Mouse (Mus musculus) T-cell, adult 2 months (primary cell): Measurements from ENCODE around the gene Spock1.

ENCODE experiments used
- DNase-seq: peaks from one replicate; pipeline ENCODE4 v3.0.0; 2022; ENCODE audit warnings: low spot score

Gene Spock1

DNA sequence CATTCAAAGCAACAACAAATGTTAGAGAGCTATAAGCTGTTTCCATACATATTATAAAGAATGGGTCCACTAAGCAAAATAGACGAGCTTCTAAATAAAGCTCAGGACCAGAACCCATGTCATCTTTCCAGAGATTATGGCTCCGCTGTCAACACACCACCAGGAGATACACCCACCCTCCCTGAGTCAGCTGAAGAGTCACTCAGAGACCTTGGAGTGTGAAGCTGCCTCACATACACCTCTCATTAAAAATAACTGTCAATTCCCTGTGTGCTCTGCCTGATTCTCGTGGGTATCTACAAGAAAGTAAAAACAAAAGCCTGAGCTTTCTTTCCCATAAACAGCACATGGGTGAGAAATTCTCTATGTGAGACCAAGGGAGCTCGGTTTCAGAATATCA lies 43.1 kb downstream of the Spock1 start:
- no peak for DNase-seq

- no peak for DNase-seq
Measured at GRCm38 (mm10) chr13:57858491-57858890, 49.6 kb downstream of the Spock1 start.

DNA sequence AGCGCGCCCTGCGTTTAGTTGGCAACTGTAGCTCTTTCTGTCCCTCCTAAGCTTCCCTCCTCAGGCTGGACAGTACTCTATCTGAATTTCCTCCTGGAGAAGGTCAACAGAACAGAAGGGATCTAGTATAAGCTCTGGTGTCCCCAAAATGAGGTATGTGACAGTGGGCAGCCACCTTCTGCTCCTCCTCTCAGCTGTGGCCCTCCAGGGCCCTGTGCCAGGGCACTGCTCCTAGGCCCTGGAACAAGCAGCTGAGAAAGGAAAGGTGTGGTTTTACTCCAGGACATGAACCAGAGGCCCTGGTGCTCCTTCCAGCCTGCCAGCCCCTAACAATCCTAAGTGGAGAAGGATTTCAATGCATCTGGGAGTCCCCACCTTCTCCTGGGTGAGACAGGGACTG lies 51.1 kb downstream of the Spock1 start:
- no peak for DNase-seq

DNA sequence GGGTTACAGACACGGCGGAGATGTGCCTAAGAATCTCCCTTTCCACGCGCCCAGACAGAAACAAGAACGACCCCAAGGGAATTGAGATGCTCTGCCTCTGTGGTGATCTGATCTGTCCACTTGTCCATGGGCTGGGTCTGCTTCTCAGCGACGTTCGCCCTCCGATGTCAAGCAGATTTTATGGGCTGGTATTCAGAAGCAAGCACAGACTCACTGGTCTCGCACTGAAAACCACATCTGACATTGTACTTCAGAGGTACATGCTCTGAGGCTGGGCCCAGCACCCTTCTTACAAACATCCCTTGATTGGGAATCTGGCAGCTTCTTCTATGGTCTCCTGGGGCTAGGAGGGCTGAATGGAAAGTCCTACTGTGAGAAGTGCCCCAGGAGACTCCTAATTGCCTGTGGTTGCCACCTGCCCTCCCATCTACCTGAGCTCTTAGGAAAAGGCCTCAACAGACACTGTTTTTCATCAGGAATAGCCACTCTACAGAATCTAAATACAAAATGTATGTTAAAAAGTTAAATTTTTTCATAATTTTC lies 51.8 kb downstream of the Spock1 start:
- no peak for DNase-seq

GRCm38 (mm10) chr13:57855766-57856165 lies 52.4 kb downstream of the Spock1 start:
- no peak for DNase-seq

DNA sequence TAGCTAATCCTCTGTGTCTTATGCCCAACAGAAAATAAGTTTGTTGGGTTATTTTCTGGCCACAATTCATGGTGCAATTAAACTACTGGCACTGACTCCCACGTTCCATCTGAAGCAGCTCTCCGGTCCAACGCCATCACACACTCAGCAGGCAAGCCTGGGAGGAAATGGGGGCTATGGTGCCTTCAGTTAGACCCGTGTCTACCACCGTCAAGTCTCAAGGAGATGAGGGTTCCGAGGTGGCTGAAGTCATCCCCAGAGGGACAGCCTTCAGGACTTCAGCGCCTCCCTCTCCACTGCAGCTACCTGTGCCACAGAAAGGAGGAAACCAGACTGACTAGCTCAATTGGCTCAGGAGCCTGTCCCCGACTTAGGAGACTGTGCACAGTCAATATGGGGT lies 53.7 kb downstream of the Spock1 start:
- DNase-seq, result no peak

- DNase-seq, result no peak
Measured at GRCm38 (mm10) chr13:57853621-57854020, 54.5 kb downstream of the Spock1 start.

DNA sequence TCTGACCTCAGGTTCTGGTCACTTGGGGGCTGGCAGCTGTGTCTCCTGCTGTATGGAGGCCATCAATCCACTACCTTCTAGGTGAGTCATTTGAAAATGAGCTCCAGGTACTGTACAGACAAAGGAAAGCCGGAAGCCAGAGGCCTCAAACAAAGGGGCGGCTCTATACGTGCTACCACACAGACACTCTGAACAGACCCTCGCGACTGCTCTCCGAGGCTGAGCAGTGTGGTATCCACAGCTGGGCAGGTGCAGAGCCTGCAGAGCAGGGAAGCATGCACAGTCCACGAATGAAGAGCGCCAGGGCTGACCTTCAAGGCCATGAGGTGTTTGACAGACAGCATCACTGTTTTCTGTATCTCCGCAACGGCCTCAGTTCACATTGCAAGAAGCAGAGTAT lies 55.0 kb downstream of the Spock1 start:
- DNase-seq, result no peak

GRCm38 (mm10) chr13:57848931-57849330 lies 59.2 kb downstream of the Spock1 start:
- no peak for DNase-seq

GRCm38 (mm10) chr13:57847101-57847500 lies 61.0 kb downstream of the Spock1 start:
- DNase-seq, result no peak

- no peak for DNase-seq
Measured at GRCm38 (mm10) chr13:57846468-57846867, 61.7 kb downstream of the Spock1 start.

DNA sequence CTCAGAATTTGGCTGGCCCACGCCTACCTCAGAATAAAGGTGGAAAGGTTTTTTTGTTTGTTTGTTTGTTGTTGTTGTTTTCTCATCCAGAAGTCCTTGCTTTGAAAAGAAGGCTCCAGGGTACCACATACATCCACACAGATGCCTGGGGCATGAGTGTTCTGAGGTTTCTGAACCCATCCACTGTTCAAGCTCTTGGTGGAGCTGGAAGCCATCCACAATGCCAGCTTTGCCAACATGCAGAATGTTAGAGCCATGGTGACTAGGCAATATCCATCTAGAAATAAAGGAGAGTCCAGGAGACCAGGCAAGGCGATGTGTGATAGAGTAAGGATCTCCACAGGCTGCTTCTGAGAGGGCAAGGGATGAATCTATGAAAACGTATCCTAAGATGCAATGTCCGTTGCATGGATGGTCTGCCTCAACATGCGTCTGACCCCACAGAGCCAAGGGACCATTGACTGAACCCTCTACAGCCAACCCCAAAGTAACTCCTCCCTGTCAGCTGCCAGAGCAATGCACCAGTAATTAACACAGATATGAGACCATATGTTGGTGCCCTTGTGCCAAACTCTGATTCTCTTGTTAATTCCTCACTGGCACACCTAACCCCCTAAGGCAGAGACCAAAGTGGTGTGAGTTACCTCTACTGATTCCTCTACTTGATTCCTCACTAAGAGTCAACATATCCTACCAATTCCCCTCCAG lies 66.8 kb downstream of the Spock1 start:
- DNase-seq, result no peak

- no peak for DNase-seq
Measured at GRCm38 (mm10) chr13:57837691-57838437, 70.3 kb downstream of the Spock1 start.

DNA sequence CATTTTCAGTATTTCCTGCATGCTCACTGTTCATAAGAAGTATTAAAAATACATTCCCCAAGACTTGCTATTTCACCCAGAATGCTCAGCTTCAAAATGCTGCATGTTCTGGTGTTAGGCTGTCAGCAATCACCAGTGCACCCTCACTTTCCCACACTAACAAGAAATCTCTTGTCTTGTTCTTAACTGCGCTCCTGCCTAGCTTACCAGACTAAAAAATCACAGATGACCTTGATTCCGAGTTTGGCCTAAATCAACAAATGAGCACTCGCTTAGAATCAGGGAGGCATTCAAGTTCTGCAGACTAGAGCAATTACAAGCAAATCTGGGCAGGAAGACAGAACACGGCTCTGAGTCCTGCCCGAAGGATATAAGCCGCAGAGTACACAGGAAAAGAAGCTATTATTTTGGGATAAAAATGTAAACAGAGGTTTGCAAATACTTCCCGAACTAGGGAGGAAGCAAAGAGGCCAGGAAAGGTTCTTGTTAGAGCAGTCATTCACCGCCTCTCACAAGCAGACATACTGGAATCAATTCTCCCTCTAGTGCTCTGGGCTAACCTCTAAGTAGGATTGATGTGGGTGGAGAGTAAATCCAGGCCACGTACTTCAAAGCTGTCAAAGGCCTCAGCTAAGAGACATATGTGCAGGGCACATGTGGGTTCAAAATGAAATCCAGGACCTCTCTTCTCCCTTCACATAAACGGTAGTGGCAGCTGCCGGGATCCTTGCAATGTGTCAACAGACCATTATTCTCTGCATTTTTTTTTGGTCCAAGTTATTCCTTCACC lies 76.6 kb downstream of the Spock1 start:
- DNase-seq, result no peak

- no peak for DNase-seq
Measured at GRCm38 (mm10) chr13:57830896-57831295, 77.2 kb downstream of the Spock1 start.

DNA sequence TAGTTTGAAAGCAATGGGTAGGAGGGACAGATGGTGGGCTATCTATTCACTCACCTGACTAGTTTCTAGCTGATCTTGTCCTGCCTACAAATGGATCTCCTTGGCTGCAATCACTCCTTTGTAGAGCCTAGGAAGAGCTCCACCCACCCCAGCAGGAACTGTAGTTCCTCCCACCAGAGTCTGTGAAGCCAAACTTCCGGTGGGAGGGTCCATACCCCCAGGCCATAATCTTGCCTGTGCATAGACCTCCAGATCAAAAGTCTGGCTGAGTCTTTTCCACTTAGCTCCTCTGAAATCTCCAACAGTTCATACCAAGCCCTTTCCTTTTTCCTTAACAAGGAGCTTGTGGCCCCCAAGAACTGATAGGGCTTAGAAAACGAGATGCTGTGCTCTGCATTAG lies 78.0 kb downstream of the Spock1 start:
- DNase-seq, result no peak

GRCm38 (mm10) chr13:57816276-57816675 lies 91.9 kb downstream of the Spock1 start:
- DNase-seq, result no peak

- DNase-seq, result no peak
Measured at GRCm38 (mm10) chr13:57812643-57813042, 95.5 kb downstream of the Spock1 start.

GRCm38 (mm10) chr13:57811253-57811652 lies 96.9 kb downstream of the Spock1 start:
- no peak for DNase-seq

DNA sequence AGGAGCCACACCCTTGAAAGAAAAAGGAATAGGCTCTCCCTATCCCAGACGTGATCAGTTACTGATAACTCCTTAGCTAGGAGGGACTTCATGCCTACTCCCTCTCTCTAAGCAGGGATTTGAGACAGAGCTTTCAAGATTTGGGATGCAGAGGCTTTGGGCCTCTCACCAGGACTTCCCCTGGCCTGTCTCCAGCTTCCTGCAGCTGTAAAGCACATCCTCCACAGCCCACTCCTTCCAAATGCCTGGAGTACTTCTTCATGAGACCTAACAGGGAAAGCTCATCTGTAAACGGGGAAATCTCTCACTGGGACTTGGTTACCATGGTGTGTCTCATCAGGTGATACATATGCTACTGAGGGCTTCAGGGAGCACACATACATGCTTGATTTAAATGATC lies 97.3 kb downstream of the Spock1 start:
- no peak for DNase-seq

GRCm38 (mm10) chr13:57810083-57810482 lies 98.0 kb downstream of the Spock1 start:
- DNase-seq, result no peak

DNA sequence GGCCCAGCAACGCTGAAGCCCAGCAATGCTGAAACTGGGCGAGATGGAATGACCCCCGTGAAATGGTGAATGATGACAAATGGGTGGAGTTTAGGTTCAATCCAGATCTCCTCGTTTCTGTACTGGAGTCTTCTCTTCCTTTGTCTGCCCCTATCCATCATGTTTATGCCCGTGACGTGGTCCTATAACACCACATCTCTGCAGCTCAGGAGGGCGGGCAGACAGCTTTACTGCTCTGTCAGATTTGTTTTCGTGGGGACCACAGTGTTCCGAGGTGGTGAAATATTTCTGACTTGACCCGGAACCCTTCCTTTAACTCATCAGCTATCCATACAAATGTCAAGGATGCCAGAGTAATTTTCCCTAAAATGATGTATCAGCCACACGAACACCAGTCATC lies 98.5 kb downstream of the Spock1 start:
- DNase-seq, result no peak

DNA sequence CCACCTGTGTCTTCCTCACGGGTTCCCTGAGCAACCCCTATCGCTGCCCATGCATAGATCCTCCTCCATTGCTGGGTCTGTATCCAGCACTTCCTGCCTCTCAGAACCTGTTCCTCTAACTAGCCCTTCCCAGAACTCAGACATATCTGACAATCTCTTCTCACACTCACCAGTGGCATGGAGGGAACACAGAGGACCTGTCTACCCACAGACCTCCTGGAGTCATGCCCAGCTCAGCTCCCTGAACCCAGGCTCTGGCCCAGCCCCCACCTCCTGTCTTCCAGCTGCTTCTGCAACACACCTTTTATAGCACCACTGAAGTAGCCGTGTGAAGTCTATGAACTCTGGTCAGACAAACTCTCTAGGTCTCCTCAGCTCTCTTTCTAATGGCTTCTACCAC lies 101.3 kb downstream of the Spock1 start:
- no peak for DNase-seq
